Mouse (Mus musculus): ENCODE results near the gene Ccdc81. TPM values are rescaled to one million over a fixed set of nuclear protein-coding genes. Genes with fewer than 3 reads are reported as not detected.

Gene Ccdc81
- polyA plus RNA-seq, 1 experiment from 2014 or later: 0.39 TPM

DNA sequence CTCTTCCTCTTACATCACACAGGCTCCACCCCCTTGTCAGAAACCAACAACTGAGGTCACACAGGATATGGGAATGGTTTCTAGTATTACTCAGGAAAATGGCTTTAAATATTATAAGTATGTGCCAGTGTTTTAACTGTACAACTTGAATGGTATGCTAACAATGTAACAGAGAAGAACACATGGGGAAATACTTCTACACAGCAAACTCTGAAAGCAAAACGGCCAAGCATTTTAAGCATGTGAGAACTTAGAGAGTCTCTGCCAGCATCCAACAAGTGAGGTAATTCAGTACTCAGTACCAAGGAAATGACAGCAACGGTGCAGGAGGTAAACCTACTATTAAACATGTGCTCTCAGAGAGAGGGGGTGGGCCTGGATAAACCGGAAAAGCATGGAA lies 18.9 kb downstream of the Ccdc81 start:
- no peak overlapping the region for H3K27ac ChIP-seq (ENCODE audit: low read length)
- no peaks in the 10 kb centered on the region for H3K36me3 ChIP-seq (ENCODE audit: control insufficient read depth, insufficient read depth)
- WGBS: 72% methylated on average over 3 of the region's 3 CpGs
- H3K4me2 ChIP-seq (ENCODE audit: low read length): no peak overlapping the region
- H3K27me3 ChIP-seq (replicated peaks; ENCODE audit: control insufficient read depth, insufficient read depth, low read length): no peaks in the 10 kb centered on the region
- no peak for ATAC-seq
- H3K9me3 ChIP-seq (ENCODE audit: control insufficient read depth, low read length): no peaks in the 10 kb centered on the region
- H3K9ac ChIP-seq (replicated peaks; ENCODE audit: low read depth, low read length): no peak overlapping the region
- no peak overlapping the region for H3K4me3 ChIP-seq (replicated peaks; ENCODE audit: low read length)
- H3K4me1 ChIP-seq (replicated peaks; ENCODE audit: control insufficient read depth, insufficient read depth, low read length): no peaks in the 10 kb centered on the region

DNA sequence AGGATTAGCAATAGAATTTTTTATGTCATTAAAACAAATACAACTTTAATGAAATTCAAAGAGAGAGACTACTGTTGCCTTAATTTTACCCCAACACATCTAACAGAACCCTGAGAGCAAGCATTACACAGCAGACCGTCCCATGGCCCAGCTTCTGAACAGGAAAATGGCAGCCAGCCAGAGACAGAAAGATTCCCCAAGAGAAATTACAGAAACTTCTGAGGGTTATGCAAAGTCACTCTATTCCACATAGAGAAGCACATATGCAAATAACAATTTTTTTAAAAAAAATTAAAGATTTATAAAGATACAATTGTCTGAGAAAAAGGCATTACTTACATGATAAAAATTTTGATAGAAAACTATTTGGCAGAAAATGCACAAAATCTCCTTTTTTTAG lies 23.7 kb downstream of the Ccdc81 start:
- ATAC-seq: no peak
- Histone ChIP-seq H3K27ac (ENCODE audit: low read length) (no peak overlapping the region), H3K9me3 (ENCODE audit: control insufficient read depth, low read length) (no peaks in the 10 kb centered on the region), H3K4me2 (ENCODE audit: low read length) (no peak overlapping the region), H3K9ac (replicated peaks; ENCODE audit: low read depth, low read length) (no peak overlapping the region), H3K4me1 (replicated peaks; ENCODE audit: control insufficient read depth, insufficient read depth, low read length) (no peaks in the 10 kb centered on the region), H3K4me3 (replicated peaks; ENCODE audit: low read length) (no peak overlapping the region), H3K36me3 (ENCODE audit: control insufficient read depth, insufficient read depth) (no peaks in the 10 kb centered on the region), H3K27me3 (replicated peaks; ENCODE audit: control insufficient read depth, insufficient read depth, low read length) (no peaks in the 10 kb centered on the region)
- 69% methylated on average over 1 of the region's 1 CpGs for WGBS

DNA sequence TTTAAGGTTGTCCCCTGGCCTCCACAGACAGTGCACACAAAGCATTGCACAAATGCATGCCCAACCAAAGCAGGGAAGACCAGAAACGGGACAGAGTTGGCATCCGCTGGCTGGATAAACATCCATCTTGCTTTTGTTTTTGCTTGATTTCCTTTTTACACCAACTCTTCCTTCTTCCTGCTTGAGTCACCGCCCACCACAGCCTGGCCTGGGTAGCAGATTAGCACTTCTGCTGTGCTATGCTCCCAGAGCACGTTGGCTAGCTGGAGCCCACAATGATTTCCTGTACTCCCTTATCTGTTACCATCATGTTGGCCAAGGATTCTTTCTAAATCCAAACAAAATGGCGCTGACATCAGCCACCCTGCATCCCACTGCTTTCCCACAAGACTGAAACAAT lies 36.2 kb downstream of the Ccdc81 start:
- no peaks in the 10 kb centered on the region for H3K9me3 ChIP-seq (ENCODE audit: control insufficient read depth, low read length)
- H3K4me3 ChIP-seq (replicated peaks; ENCODE audit: low read length): no peak overlapping the region
- no peaks in the 10 kb centered on the region for H3K4me1 ChIP-seq (replicated peaks; ENCODE audit: control insufficient read depth, insufficient read depth, low read length)
- H3K27ac ChIP-seq (ENCODE audit: low read length): no peak overlapping the region
- no peak overlapping the region for H3K4me2 ChIP-seq (ENCODE audit: low read length)
- ATAC-seq: no peak
- no peaks in the 10 kb centered on the region for H3K27me3 ChIP-seq (replicated peaks; ENCODE audit: control insufficient read depth, insufficient read depth, low read length)
- 87% methylated on average over 5 of the region's 5 CpGs for WGBS
- no peak overlapping the region for H3K9ac ChIP-seq (replicated peaks; ENCODE audit: low read depth, low read length)
- no peaks in the 10 kb centered on the region for H3K36me3 ChIP-seq (ENCODE audit: control insufficient read depth, insufficient read depth)

DNA sequence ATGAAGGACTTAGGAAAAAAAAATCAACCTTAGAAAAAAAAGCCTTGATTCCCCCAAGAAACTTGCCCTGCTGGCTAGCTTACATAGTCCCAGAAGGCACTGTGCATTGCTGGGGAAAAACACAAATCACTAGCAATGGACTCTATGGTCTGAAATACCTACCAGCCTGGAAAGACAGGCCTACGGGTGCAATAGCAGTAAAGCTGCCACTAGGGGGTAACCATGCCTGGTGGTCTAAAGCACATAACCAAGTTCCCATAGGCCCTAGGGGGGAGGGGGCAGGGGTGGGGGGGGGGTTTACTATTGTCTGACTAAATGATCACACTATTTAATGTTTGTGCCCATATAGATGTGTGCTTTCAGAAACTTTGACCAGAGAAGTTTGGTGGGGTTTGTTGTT lies 38.7 kb downstream of the Ccdc81 start:
- H3K27ac ChIP-seq (ENCODE audit: low read length): no peak overlapping the region
- WGBS: 82% methylated on average over 1 of the region's 1 CpGs
- no peaks in the 10 kb centered on the region for H3K4me1 ChIP-seq (replicated peaks; ENCODE audit: control insufficient read depth, insufficient read depth, low read length)
- H3K9me3 ChIP-seq (ENCODE audit: control insufficient read depth, low read length): no peaks in the 10 kb centered on the region
- no peaks in the 10 kb centered on the region for H3K27me3 ChIP-seq (replicated peaks; ENCODE audit: control insufficient read depth, insufficient read depth, low read length)
- H3K36me3 ChIP-seq (ENCODE audit: control insufficient read depth, insufficient read depth): no peaks in the 10 kb centered on the region
- no peak for ATAC-seq
- no peak overlapping the region for H3K4me2 ChIP-seq (ENCODE audit: low read length)
- no peak overlapping the region for H3K4me3 ChIP-seq (replicated peaks; ENCODE audit: low read length)
- no peak overlapping the region for H3K9ac ChIP-seq (replicated peaks; ENCODE audit: low read depth, low read length)

DNA sequence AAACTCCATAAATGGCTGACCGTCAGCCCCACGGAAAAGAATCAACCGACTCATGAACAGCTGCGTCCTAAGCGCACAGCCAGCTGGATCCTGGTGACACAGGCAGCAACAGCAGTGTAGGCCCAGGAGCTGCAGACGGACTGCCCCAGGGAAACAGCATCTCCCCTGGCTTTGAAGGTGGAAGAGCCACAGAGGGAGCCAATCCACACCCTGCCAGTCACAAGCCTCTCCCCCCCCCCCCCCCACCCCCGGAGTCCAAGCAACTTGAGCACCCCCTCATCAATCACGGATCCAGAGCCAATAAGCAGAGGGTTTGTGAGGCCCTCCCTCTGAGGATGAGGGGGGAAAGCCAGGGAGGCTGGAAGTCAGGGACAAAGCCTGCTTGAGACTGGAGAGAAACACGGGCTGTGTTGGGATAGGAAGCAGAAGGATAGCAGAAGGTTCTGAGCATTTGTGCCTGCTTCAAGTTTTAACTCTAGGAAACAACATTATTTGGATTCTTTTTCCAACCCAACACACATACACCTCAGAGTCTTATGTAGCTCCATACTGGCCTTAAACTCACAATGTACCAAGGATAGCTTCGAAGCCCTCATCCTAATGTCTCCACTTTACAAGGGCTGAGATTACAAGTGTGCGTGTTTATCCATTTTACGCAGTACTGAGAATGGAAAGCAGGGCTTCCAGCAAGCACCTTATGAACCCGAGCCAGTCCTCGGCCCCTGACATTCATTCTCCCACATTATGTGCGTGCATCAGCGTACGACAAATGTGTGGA lies 46.8 kb downstream of the Ccdc81 start:
- Histone ChIP-seq H3K27me3 (replicated peaks; ENCODE audit: control insufficient read depth, insufficient read depth, low read length) (no peaks in the 10 kb centered on the region), H3K4me2 (ENCODE audit: low read length) (no peak overlapping the region), H3K4me1 (replicated peaks; ENCODE audit: control insufficient read depth, insufficient read depth, low read length) (no peaks in the 10 kb centered on the region), H3K36me3 (ENCODE audit: control insufficient read depth, insufficient read depth) (no peaks in the 10 kb centered on the region), H3K9ac (replicated peaks; ENCODE audit: low read depth, low read length) (no peak overlapping the region), H3K27ac (ENCODE audit: low read length) (no peak overlapping the region), H3K4me3 (replicated peaks; ENCODE audit: low read length) (no peak overlapping the region), H3K9me3 (ENCODE audit: control insufficient read depth, low read length) (no peaks in the 10 kb centered on the region)
- 56% methylated on average over 16 of the region's 17 CpGs for WGBS
- ATAC-seq: peak; percentile 62

DNA sequence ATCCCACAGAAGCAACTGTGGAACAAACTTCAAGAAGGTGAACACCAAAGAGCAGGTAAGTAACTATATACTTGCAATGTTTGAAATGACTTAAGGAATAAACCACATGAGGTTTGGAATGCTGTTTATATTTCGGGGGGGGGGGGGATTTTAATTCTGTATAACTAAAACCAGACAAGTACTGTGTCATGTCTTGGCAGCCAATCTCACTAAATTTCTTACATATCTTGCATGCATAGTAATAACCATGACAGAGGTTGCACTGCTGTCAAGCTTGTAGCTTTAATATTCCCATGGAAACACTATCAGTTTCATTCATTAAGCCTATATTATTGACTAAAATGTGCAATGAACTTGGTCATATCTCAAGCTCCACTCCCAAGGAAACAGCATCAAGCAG lies 48.2 kb downstream of the Ccdc81 start:
- no peaks in the 10 kb centered on the region for H3K27me3 ChIP-seq (replicated peaks; ENCODE audit: control insufficient read depth, insufficient read depth, low read length)
- H3K4me2 ChIP-seq (ENCODE audit: low read length): no peak overlapping the region
- no peaks in the 10 kb centered on the region for H3K9me3 ChIP-seq (ENCODE audit: control insufficient read depth, low read length)
- 88% methylated on average over 1 of the region's 1 CpGs for WGBS
- no peak overlapping the region for H3K27ac ChIP-seq (ENCODE audit: low read length)
- H3K36me3 ChIP-seq (ENCODE audit: control insufficient read depth, insufficient read depth): no peaks in the 10 kb centered on the region
- H3K4me1 ChIP-seq (replicated peaks; ENCODE audit: control insufficient read depth, insufficient read depth, low read length): no peaks in the 10 kb centered on the region
- H3K9ac ChIP-seq (replicated peaks; ENCODE audit: low read depth, low read length): no peak overlapping the region
- no peak for ATAC-seq
- H3K4me3 ChIP-seq (replicated peaks; ENCODE audit: low read length): no peak overlapping the region

DNA sequence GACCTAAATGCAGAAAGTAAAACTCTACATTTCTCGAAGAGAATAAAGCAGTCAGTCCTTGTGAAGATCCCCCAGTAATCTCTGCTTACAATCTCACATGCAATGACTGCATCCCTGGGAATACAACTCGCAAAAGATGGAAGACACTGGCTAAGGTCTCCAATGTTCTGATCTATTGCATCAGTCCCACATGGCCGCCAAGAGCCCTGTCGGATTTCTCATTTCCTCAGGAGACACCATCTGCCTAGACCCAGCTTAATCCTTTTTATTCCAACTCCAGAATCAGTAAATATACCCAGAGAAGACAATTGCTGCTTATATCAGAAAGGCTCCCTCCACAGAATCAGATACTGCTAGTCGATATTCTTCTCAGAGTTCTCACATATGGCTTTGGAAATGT lies 50.3 kb downstream of the Ccdc81 start:
- Histone ChIP-seq H3K4me1 (replicated peaks; ENCODE audit: control insufficient read depth, insufficient read depth, low read length) (no peaks in the 10 kb centered on the region), H3K9me3 (ENCODE audit: control insufficient read depth, low read length) (no peaks in the 10 kb centered on the region), H3K9ac (replicated peaks; ENCODE audit: low read depth, low read length) (no peak overlapping the region), H3K27ac (ENCODE audit: low read length) (no peak overlapping the region), H3K27me3 (replicated peaks; ENCODE audit: control insufficient read depth, insufficient read depth, low read length) (no peaks in the 10 kb centered on the region), H3K36me3 (ENCODE audit: control insufficient read depth, insufficient read depth) (no peaks in the 10 kb centered on the region), H3K4me3 (replicated peaks; ENCODE audit: low read length) (no peak overlapping the region), H3K4me2 (ENCODE audit: low read length) (no peak overlapping the region)
- WGBS: 93% methylated on average over 5 of the region's 5 CpGs
- ATAC-seq: no peak

DNA sequence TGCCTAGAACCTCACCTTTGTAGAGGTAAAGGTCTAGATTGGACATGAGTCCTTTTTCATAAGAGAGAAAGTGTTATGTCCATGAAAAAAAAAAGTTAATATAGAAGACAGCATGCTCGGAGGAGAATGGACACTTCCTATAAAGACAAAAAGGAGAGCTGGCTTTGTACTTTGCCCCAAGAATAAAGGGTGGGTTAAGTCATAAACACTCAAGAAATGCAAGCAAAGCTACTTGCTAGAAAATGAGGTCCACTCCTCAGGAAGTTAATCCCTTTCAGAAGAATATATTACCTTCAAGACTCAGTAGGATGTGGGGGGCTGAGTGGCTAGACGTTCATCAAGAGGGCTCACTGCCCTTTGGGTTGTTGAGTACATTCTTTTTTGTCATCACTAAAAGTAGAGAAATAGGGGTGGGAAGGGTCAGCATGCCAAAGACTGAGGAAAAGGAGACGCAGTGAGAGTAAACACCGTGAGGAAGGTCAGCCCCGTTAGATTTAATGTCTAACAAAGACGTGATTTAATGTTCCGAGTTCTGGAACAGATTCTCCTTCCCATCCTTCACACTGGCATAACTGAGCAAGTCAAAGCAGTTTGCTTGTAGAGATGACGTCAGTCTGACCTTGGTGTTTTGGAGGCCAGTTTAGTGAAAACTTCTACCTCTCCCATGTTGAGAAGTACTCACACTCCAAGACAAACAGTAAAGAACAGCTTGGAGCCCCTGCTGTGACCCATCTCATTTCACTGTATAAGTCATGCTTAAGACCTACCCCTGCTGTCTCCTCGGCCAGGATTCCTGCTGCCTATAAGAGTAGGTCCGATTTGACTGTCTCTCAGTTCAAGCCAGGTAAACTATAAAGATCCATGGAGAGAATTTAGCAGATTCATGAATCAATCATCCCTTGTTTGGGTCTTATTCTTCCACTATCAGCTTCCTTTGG lies 51.0 kb downstream of the Ccdc81 start:
- Histone ChIP-seq H3K36me3 (ENCODE audit: control insufficient read depth, insufficient read depth) (no peaks in the 10 kb centered on the region), H3K4me2 (ENCODE audit: low read length) (no peak overlapping the region), H3K9ac (replicated peaks; ENCODE audit: low read depth, low read length) (no peak overlapping the region), H3K27ac (ENCODE audit: low read length) (no peak overlapping the region), H3K27me3 (replicated peaks; ENCODE audit: control insufficient read depth, insufficient read depth, low read length) (no peaks in the 10 kb centered on the region), H3K4me3 (replicated peaks; ENCODE audit: low read length) (no peak overlapping the region), H3K4me1 (replicated peaks; ENCODE audit: control insufficient read depth, insufficient read depth, low read length) (no peaks in the 10 kb centered on the region), H3K9me3 (ENCODE audit: control insufficient read depth, low read length) (no peaks in the 10 kb centered on the region)
- no peak for ATAC-seq
- WGBS: 81% methylated on average over 10 of the region's 10 CpGs

DNA sequence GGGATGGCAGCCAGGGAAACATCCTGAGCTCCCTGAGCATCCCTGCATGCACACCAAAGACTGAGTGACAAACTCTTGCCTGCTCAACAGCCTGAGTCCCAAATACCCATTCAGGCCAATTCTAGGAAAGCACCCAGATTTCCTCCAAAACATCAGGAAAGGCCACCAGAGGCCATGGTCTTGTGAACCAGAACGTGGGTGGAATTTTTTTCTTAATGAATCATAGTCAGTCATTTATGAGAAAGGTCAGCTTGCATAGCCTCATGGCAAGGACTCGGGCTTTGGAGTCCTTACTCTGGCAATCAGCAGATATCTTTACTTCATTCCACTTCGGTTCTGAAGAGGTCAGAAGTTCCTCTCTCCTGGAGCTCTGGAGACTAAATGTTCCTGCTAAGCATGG lies 52.9 kb downstream of the Ccdc81 start:
- no peak for ATAC-seq
- H3K9ac ChIP-seq (replicated peaks; ENCODE audit: low read depth, low read length): no peak overlapping the region
- no peaks in the 10 kb centered on the region for H3K36me3 ChIP-seq (ENCODE audit: control insufficient read depth, insufficient read depth)
- H3K27me3 ChIP-seq (replicated peaks; ENCODE audit: control insufficient read depth, insufficient read depth, low read length): no peaks in the 10 kb centered on the region
- H3K4me1 ChIP-seq (replicated peaks; ENCODE audit: control insufficient read depth, insufficient read depth, low read length): no peaks in the 10 kb centered on the region
- no peak overlapping the region for H3K27ac ChIP-seq (ENCODE audit: low read length)
- H3K4me2 ChIP-seq (ENCODE audit: low read length): no peak overlapping the region
- H3K4me3 ChIP-seq (replicated peaks; ENCODE audit: low read length): no peak overlapping the region
- H3K9me3 ChIP-seq (ENCODE audit: control insufficient read depth, low read length): no peaks in the 10 kb centered on the region
- WGBS: 82% methylated on average over 3 of the region's 3 CpGs
